Mouse (Mus musculus) macrophage (primary cell): Measurements from ENCODE around the gene Atp6v1d. TPM values are rescaled to one million over a fixed set of nuclear protein-coding genes. Genes with fewer than 3 reads are reported as not detected.

Experiments used
- H3K27ac ChIP-seq: fragments of 350-480 bp; formaldehyde crosslinking; 2 replicates; pipeline ENCODE4 v1.9.0; 2021
- H3K36me3 ChIP-seq: fragments of 350-480 bp; formaldehyde crosslinking; 2 replicates; pipeline ENCODE4 v1.9.0; 2021; ENCODE audit errors: inconsistent target
- H3K4me3 ChIP-seq: fragments of 350-480 bp; formaldehyde crosslinking; 2 replicates; pipeline ENCODE4 v1.9.0; 2021; ENCODE audit errors: inconsistent target
- H3K79me2 ChIP-seq: fragments of 350-480 bp; formaldehyde crosslinking; 2 replicates; pipeline ENCODE4 v1.9.0; 2021; ENCODE audit errors: inconsistent target
- WGBS: methylation state at CpG from one replicate; pipeline ENCODE4 v1.1.7; 2026; ENCODE audit warnings: inconsistent platforms; ENCODE audit not compliant: missing documents; 5-methylcytosine and 5-hydroxymethylcytosine counted together
- polyA plus RNA-seq: library from polyadenylated mRNA; stranded (reverse); fragments of 250-400 nt; gene quantifications from 3 replicates; pipeline ENCODE4 v1.2.4, GENCODE M21; 2018; ENCODE audit warnings: inconsistent platforms

Gene Atp6v1d
- polyA plus RNA-seq, 1 experiment from 2014 or later: 145 TPM

- peaks cover 94% of the 10 kb centered on the region for H3K79me2 ChIP-seq
These were observed 430 bp downstream of the Atp6v1d start for GRCm38 (mm10) chr12:78860921-78861495.

GRCm38 (mm10) chr12:78848246-78848645, 13.2 kb downstream of the Atp6v1d start:
- 98% methylated on average over 4 of the region's 4 CpGs for WGBS
- Histone ChIP-seq H3K36me3 (peaks cover 66% of the 10 kb centered on the region), H3K27ac (no peak overlapping the region), H3K79me2 (peaks cover 8% of the 10 kb centered on the region; the same call in 1 of the 2 replicates), H3K4me3 (no peak overlapping the region)

More at GRCm38 (mm10) chr12:78860921-78861495, 430 bp downstream of the Atp6v1d start:
- Histone ChIP-seq H3K36me3 (0 out of 2 replicates have a peak, but pooled peaks cover 13% of the 10 kb centered on the region), H3K4me3 (peak overlapping the region; percentile 98), H3K27ac (peak overlapping the region; percentile 97)
- under 1% methylated on average over 26 of the region's 30 CpGs for WGBS

- Histone ChIP-seq H3K79me2 (no peaks in the 10 kb centered on the region), H3K27ac (no peak overlapping the region), H3K4me3 (no peak overlapping the region), H3K36me3 (peaks cover 81% of the 10 kb centered on the region)
- WGBS: 94% methylated on average over 1 of the region's 1 CpGs
These were observed 19.0 kb downstream of the Atp6v1d start for GRCm38 (mm10) chr12:78842429-78842828.

- H3K27ac ChIP-seq: no peak overlapping the region
- no peak overlapping the region for H3K4me3 ChIP-seq
- H3K36me3 ChIP-seq: peaks cover 86% of the 10 kb centered on the region
- no peaks in the 10 kb centered on the region for H3K79me2 ChIP-seq
- WGBS: 62% methylated on average over 4 of the region's 4 CpGs
These were observed 21.5 kb downstream of the Atp6v1d start for GRCm38 (mm10) chr12:78839906-78840305.

GRCm38 (mm10) chr12:78834496-78834895, 26.9 kb downstream of the Atp6v1d start:
- 96% methylated on average over 2 of the region's 2 CpGs for WGBS
- Histone ChIP-seq H3K4me3 (no peak overlapping the region), H3K36me3 (peaks cover 61% of the 10 kb centered on the region), H3K79me2 (no peaks in the 10 kb centered on the region), H3K27ac (no peak overlapping the region)

- Histone ChIP-seq H3K79me2 (no peaks in the 10 kb centered on the region), H3K36me3 (no peaks in the 10 kb centered on the region), H3K4me3 (no peak overlapping the region), H3K27ac (no peak overlapping the region)
These were observed 47.0 kb downstream of the Atp6v1d start for GRCm38 (mm10) chr12:78814437-78814836.

GRCm38 (mm10) chr12:78801836-78802235, 59.6 kb downstream of the Atp6v1d start:
- H3K79me2 ChIP-seq: no peaks in the 10 kb centered on the region
- no peak overlapping the region for H3K27ac ChIP-seq
- H3K4me3 ChIP-seq: no peak overlapping the region
- 0 out of 2 replicates have a peak, but pooled peaks cover 11% of the 10 kb centered on the region for H3K36me3 ChIP-seq

- Histone ChIP-seq H3K36me3 (0 out of 2 replicates have a peak, but pooled peaks cover 11% of the 10 kb centered on the region), H3K79me2 (no peaks in the 10 kb centered on the region), H3K27ac (no peak overlapping the region), H3K4me3 (no peak overlapping the region)
- whole genome bisulfite sequencing: 66% methylated on average over 3 of the region's 3 CpGs
These were observed 61.4 kb downstream of the Atp6v1d start for GRCm38 (mm10) chr12:78800036-78800435.

GRCm38 (mm10) chr12:78794236-78794635, 67.2 kb downstream of the Atp6v1d start:
- Histone ChIP-seq H3K27ac (no peak overlapping the region), H3K79me2 (no peaks in the 10 kb centered on the region), H3K4me3 (no peak overlapping the region), H3K36me3 (0 out of 2 replicates have a peak, but pooled peaks cover 11% of the 10 kb centered on the region)
- 92% methylated on average over 1 of the region's 1 CpGs for WGBS

- Histone ChIP-seq H3K79me2 (no peaks in the 10 kb centered on the region), H3K4me3 (no peak overlapping the region), H3K36me3 (no peaks in the 10 kb centered on the region), H3K27ac (no peak overlapping the region)
- WGBS: 93% methylated on average over 2 of the region's 2 CpGs
These were observed 70.6 kb downstream of the Atp6v1d start for GRCm38 (mm10) chr12:78790791-78791190.

Other genes starting within 250 kb of the Atp6v1d start
- not detected in 3 replicates for gene Fam71d, start 170.1 kb downstream of the Atp6v1d start, polyA plus RNA-seq
- gene Mpp5, start 112.7 kb downstream of the Atp6v1d start, polyA plus RNA-seq: 12.8 to 14.0 TPM (median 13.8 TPM) in 3 replicates
- 56.0 to 93.1 TPM (median 62.6 TPM) in 3 replicates for gene Eif2s1, start 181 bp upstream of the Atp6v1d start, polyA plus RNA-seq
- gene Plek2, start 45.3 kb upstream of the Atp6v1d start, polyA plus RNA-seq: not detected in 3 replicates
- gene Tmem229b, start 146.0 kb upstream of the Atp6v1d start, polyA plus RNA-seq: 32.1 to 68.0 TPM (median 36.0 TPM) in 3 replicates
- gene Plekhh1, start 167.5 kb upstream of the Atp6v1d start, polyA plus RNA-seq: 0.03 to 0.05 TPM in 2 of 3 replicates, not detected in the other
- 9.8 to 11.4 TPM (median 10.7 TPM) in 3 replicates for gene Pigh, start 228.0 kb upstream of the Atp6v1d start, polyA plus RNA-seq